Mouse (Mus musculus) gonadal fat pad, adult 2 months (tissue): Measurements from ENCODE around the gene Wfdc8. TPM values are rescaled to one million over a fixed set of nuclear protein-coding genes. Genes with fewer than 3 reads are reported as not detected.

Experiments used
- DNase-seq: peaks from one replicate; pipeline ENCODE4 v3.0.0-alpha.2; 2012; ENCODE audit warnings: low read depth
- polyA plus RNA-seq: library from polyadenylated mRNA; depleted of rRNA; stranded (reverse); fragments of >200 nt; gene quantifications from 2 replicates; pipeline ENCODE4 v1.2.3, GENCODE M21; 2012; rRNA removed

Wfdc8 gene
- polyA plus RNA-seq, 1 experiment = 341 TPM

- DNase-seq = no peak
Measured at GRCm38 (mm10) chr2:164562391-164563188, 50.8 kb downstream of the Wfdc8 start, which contains the start of gene Wfdc2. Gene Wfdc2 (plus strand): TSS chr2:164562413.

GRCm38 (mm10) chr2:164560106-164560505, 53.3 kb downstream of the Wfdc8 start:
- DNase-seq = no peak

- no peak for DNase-seq
Measured at GRCm38 (mm10) chr2:164558991-164559645, 54.3 kb downstream of the Wfdc8 start.

GRCm38 (mm10) chr2:164558426-164558825, 55.0 kb downstream of the Wfdc8 start:
- DNase-seq = no peak

- no peak for DNase-seq
Measured at GRCm38 (mm10) chr2:164551502-164551901, 61.9 kb downstream of the Wfdc8 start.

- DNase-seq = no peak
Measured at GRCm38 (mm10) chr2:164550895-164551269, 62.5 kb downstream of the Wfdc8 start.

GRCm38 (mm10) chr2:164549963-164550894, 63.2 kb downstream of the Wfdc8 start:
- no peak for DNase-seq

- DNase-seq = no peak
Measured at GRCm38 (mm10) chr2:164549338-164549737, 64.1 kb downstream of the Wfdc8 start.

Other genes starting within 250 kb of the Wfdc8 start
- 73.0 and 86.1 TPM in 2 replicates for gene Slpi, start 224.5 kb downstream of the Wfdc8 start, polyA plus RNA-seq
- gene Rbpjl, start 210.5 kb downstream of the Wfdc8 start, polyA plus RNA-seq = 0.03 TPM in 2 replicates
- gene Matn4, start 208.5 kb downstream of the Wfdc8 start, polyA plus RNA-seq = 0.88 and 1.4 TPM in 2 replicates
- 18.0 and 19.6 TPM in 2 replicates for gene Sdc4, start 169.7 kb downstream of the Wfdc8 start, polyA plus RNA-seq
- gene Sys1, start 156.7 kb downstream of the Wfdc8 start, polyA plus RNA-seq = 94.8 and 100 TPM in 2 replicates
- gene Gm20458, start 152.7 kb downstream of the Wfdc8 start, polyA plus RNA-seq = 21.8 and 25.0 TPM in 2 replicates
- gene Trp53tg5, start 139.9 kb downstream of the Wfdc8 start, polyA plus RNA-seq = not detected in 2 replicates
- gene Dbndd2, start 127.5 kb downstream of the Wfdc8 start, polyA plus RNA-seq = 24.8 and 29.5 TPM in 2 replicates
- gene Pigt, start 116.1 kb downstream of the Wfdc8 start, polyA plus RNA-seq = 97.9 and 128 TPM in 2 replicates
- 12.1 and 16.0 TPM in 2 replicates for gene Wfdc2, start 51.2 kb downstream of the Wfdc8 start, polyA plus RNA-seq
- 317 and 597 TPM in 2 replicates for gene Spint3, start 40.2 kb downstream of the Wfdc8 start, polyA plus RNA-seq
- gene Wfdc6a, start 28.2 kb downstream of the Wfdc8 start, polyA plus RNA-seq = 94.1 and 109 TPM in 2 replicates
- 211 and 222 TPM in 2 replicates for gene Eppin, start 20.0 kb downstream of the Wfdc8 start, polyA plus RNA-seq
- gene Wfdc6b, start 104 bp downstream of the Wfdc8 start, polyA plus RNA-seq = 159 and 208 TPM in 2 replicates
- 238 and 428 TPM in 2 replicates for gene Wfdc16, start 25.2 kb upstream of the Wfdc8 start, polyA plus RNA-seq
- 5,228 and 5,435 TPM in 2 replicates for gene Wfdc10, start 42.4 kb upstream of the Wfdc8 start, polyA plus RNA-seq
- gene Wfdc9, start 43.0 kb upstream of the Wfdc8 start, polyA plus RNA-seq = 190 and 293 TPM in 2 replicates
- gene Wfdc11, start 60.5 kb upstream of the Wfdc8 start, polyA plus RNA-seq = 6.6 and 15.6 TPM in 2 replicates
- 1,038 and 1,237 TPM in 2 replicates for gene Wfdc13, start 71.5 kb upstream of the Wfdc8 start, polyA plus RNA-seq
- gene Spint4, start 84.9 kb upstream of the Wfdc8 start, polyA plus RNA-seq = 272 and 330 TPM in 2 replicates
- 127 and 235 TPM in 2 replicates for gene Spint5, start 101.7 kb upstream of the Wfdc8 start, polyA plus RNA-seq
- gene Wfdc3, start 132.3 kb upstream of the Wfdc8 start, polyA plus RNA-seq = 11.1 and 11.3 TPM in 2 replicates
- gene Dnttip1, start 132.4 kb upstream of the Wfdc8 start, polyA plus RNA-seq = 29.9 and 49.6 TPM in 2 replicates
- 8.5 and 11.8 TPM in 2 replicates for gene Ube2c, start 156.3 kb upstream of the Wfdc8 start, polyA plus RNA-seq
- 17.6 and 20.6 TPM in 2 replicates for gene Tnnc2, start 166.3 kb upstream of the Wfdc8 start, polyA plus RNA-seq
- 23.0 and 24.6 TPM in 2 replicates for gene Snx21, start 172.2 kb upstream of the Wfdc8 start, polyA plus RNA-seq
- 31.4 and 31.5 TPM in 2 replicates for gene Acot8, start 191.3 kb upstream of the Wfdc8 start, polyA plus RNA-seq
- 3.4 and 3.7 TPM in 2 replicates for gene Zswim3, start 191.5 kb upstream of the Wfdc8 start, polyA plus RNA-seq
- gene Zswim1, start 209.1 kb upstream of the Wfdc8 start, polyA plus RNA-seq = 10.5 and 11.8 TPM in 2 replicates
- gene Spata25, start 214.9 kb upstream of the Wfdc8 start, polyA plus RNA-seq = 0.46 and 0.70 TPM in 2 replicates
- gene Ctsa, start 219.2 kb upstream of the Wfdc8 start, polyA plus RNA-seq = 274 and 289 TPM in 2 replicates
- 5.9 and 7.4 TPM in 2 replicates for gene Neurl2, start 219.8 kb upstream of the Wfdc8 start, polyA plus RNA-seq
- 277 and 290 TPM in 2 replicates for gene Pltp, start 244.1 kb upstream of the Wfdc8 start, polyA plus RNA-seq